Mouse (Mus musculus) duodenum, adult 2 months (tissue): Measurements from ENCODE around the gene Hexb. TPM values are rescaled to one million over a fixed set of nuclear protein-coding genes. Genes with fewer than 3 reads are reported as not detected.

Experiments
- polyA plus RNA-seq: library from polyadenylated mRNA; depleted of rRNA; stranded (reverse); fragments of >200 nt; gene quantifications from 2 replicates; pipeline ENCODE4 v1.2.3, GENCODE M21; 2012; ENCODE audit warnings: low replicate concordance; rRNA removed

Gene Hexb
- 140 and 207 TPM in 2 replicates for polyA plus RNA-seq

GRCm38 (mm10) chr13:97197932-97198562, at the start of gene Hexb:
Hexb (minus strand) TSS chr13:97198357.

DNA sequence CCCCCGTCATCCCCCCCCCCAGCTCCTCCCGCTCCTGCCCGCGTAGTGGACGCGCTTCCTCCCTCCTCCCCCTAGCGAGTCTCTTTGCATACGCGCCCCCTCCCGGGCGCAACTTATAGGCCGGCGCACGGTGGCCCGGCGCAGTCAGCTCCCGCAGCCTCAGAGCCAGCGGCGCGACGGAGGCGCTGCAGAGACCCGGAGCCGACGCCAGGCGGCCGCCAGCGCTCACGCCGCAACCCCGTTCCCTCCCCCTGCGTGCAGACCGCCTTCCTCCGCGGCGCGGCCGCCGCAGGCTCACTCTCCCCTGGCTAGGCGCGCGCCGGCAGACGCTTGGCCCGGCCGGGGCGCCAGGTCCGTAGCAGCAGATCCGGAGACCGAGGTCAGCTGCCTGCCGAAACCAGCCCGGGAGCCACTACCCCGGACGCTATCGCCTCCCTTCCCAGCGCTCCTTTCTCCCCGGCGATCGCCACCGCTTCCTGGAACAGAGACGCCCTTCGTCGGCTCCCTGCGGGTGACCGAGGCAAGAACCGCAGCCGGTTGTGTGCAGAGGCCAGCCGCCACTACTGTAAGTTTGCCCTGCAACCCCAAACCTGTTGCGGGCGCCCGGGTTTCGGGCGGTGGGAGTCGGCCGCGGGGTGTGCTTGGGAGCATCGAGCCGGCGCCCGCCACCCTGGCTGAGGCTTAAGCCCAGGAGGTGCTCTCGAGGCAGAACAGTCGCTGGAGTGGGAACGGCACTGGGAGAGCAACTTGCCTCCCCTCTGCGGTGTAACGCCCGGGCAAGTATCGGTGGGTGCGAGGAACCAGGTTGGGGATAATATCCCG, 43.0 kb upstream of the Hexb start, which contains the start of gene Enc1:
TSS of gene Enc1 (plus strand) at position 141 of the 822 bp plus-strand sequence.

GRCm38 (mm10) chr13:97137466-97138400, 60.4 kb downstream of the Hexb start, which contains the start of the genes Gfm2 and Nsa2:
Gfm2 (plus strand) TSS chr13:97137937.
Nsa2 (minus strand) TSS chr13:97137937.

Other genes starting within 250 kb of the Hexb start
- 0.22 TPM in 1 of 2 replicates, not detected in the other for gene 1700029F12Rik, start 164.0 kb downstream of the Hexb start, polyA plus RNA-seq
- gene Fam169a, start 131.1 kb downstream of the Hexb start, polyA plus RNA-seq, result not detected in 2 replicates
- 0.46 and 0.96 TPM in 2 replicates for gene Gm6169, start 99.1 kb downstream of the Hexb start, polyA plus RNA-seq
- 15.7 TPM in 2 replicates for gene Gfm2, start 60.4 kb downstream of the Hexb start, polyA plus RNA-seq
- gene Nsa2, start 60.4 kb downstream of the Hexb start, polyA plus RNA-seq, result 4.3 and 8.0 TPM in 2 replicates
- gene Enc1, start 42.7 kb upstream of the Hexb start, polyA plus RNA-seq, result 3.8 and 8.3 TPM in 2 replicates